9 mouse cellular contexts compared by ENCODE assay signal in the genomic region with DNA sequence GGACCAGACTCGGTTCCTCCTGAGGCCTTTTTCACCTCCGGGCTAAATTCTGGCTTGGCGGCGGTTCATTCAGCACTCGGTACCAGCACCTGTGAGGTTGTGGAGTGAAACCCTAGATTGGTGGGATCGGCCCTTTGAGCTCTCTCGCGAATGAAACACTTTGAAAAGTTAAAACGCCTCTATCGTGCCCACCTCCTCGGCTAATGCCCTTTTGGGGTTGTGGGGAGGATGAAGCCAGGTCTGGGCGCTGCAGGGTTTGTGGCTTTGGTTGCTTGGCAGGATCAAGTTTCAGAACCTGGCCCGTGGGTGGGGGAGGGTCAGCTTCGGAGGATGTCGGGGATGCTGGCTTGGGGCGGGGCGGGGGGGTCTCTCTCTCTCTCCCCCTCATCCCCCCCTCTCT. TPM values are rescaled to one million over a fixed set of nuclear protein-coding genes. Genes with fewer than 3 reads are reported as not detected.
A peak's percentile ranks its signal among the peaks of the same experiment; 100 is the strongest.
DNase-seq lines count a peak whose midpoint lies in the region; ATAC-seq and TF ChIP-seq lines count a peak whose summit lies in the region.
"Had no signal": no experiment of that assay in that cellular context is flagged by ENCODE, and none has a peak within 500 bp of the region (broad histone marks: within the 10 kb centered on the region; RNA-seq: fewer than 3 reads in every experiment).

No protein-coding gene starts in this region.

- peak overlapping the region; percentile 81 for H3K4me3 ChIP-seq in thymus, adult 2 months (ENCODE audit: control insufficient read depth, insufficient read depth, low read length)
- peak overlapping the region; percentile 90 for H3K4me3 ChIP-seq in liver, adult 2 months (ENCODE audit: insufficient read depth, low read depth, low read length)
- H3K4me3 ChIP-seq in olfactory bulb, adult 2 months (ENCODE audit: insufficient read depth, low read depth, low read length): peak overlapping the region; percentile 88

- no peak for TF ChIP-seq POLR2A in thymus, adult 2 months (IDR thresholded peaks at IDR 0.05; ENCODE audit: control insufficient read depth, extremely low read depth, insufficient read depth, low read length, poor library complexity)
- no peak for TF ChIP-seq POLR2A in liver, adult 2 months (IDR thresholded peaks at IDR 0.05; ENCODE audit: extremely low read depth, insufficient read depth, low read length)
- no peak for TF ChIP-seq POLR2A in olfactory bulb, adult 2 months (IDR thresholded peaks at IDR 0.05; ENCODE audit: insufficient read depth, low read depth, low read length)

- 0% methylated on average over 17 of the region's 17 CpGs for WGBS in thymus, adult 2 months
- WGBS in liver, adult 2 months: 1% methylated on average over 17 of the region's 17 CpGs
- WGBS in olfactory bulb, adult 2 months: 22% methylated on average over 15 of the region's 17 CpGs

- H3K27ac ChIP-seq in thymus, adult 2 months (ENCODE audit: control insufficient read depth, insufficient read depth, low read length): peak overlapping the region; percentile 37; the same call in 1 of the 2 replicates
- peak overlapping the region; percentile 94 for H3K27ac ChIP-seq in liver, adult 2 months (replicated peaks; ENCODE audit: insufficient read depth, low read depth, low read length)
- peak overlapping the region; percentile 77; the same call in 1 of the 2 replicates for H3K27ac ChIP-seq in olfactory bulb, adult 2 months (ENCODE audit: insufficient read depth, low read depth, low read length)

- no peaks in the 10 kb centered on the region for H3K36me3 ChIP-seq in thymus, adult 2 months (ENCODE audit: control insufficient read depth, insufficient read depth, low read length)
- H3K36me3 ChIP-seq in liver, adult 2 months (ENCODE audit: control insufficient read depth, insufficient read depth, low read length): no peaks in the 10 kb centered on the region

- peak; percentile 46; the same call in 1 of the 2 replicates for ATAC-seq in cerebellum, adult (ENCODE audit: insufficient number of reproducible peaks, low FRiP score, low TSS enrichment)

- H3K9ac ChIP-seq in liver, adult 2 months (ENCODE audit: low read depth, low read length): peak overlapping the region; percentile 85

- no peak for TF ChIP-seq CTCF in thymus, adult 2 months (IDR thresholded peaks at IDR 0.05; ENCODE audit: borderline replicate concordance, control insufficient read depth, extremely low read depth, insufficient read depth, low read length, poor library complexity)
- no peak for TF ChIP-seq CTCF in liver, adult 2 months (IDR thresholded peaks at IDR 0.05; ENCODE audit: low read depth, low read length)
- TF ChIP-seq CTCF in olfactory bulb, adult 2 months (IDR thresholded peaks at IDR 0.05; ENCODE audit: insufficient read depth, low read depth, low read length): no peak

- H3K79me2 ChIP-seq in liver, adult 2 months (ENCODE audit: control insufficient read depth, insufficient read depth, low read length): peaks cover 2% of the 10 kb centered on the region; the same call in 1 of the 2 replicates

- peaks cover 2% of the 10 kb centered on the region; the same call in 1 of the 2 replicates for H3K27me3 ChIP-seq in thymus, adult 2 months (ENCODE audit: control insufficient read depth, insufficient read depth, low read length)
- H3K27me3 ChIP-seq in liver, adult 2 months (ENCODE audit: control insufficient read depth, insufficient read depth, low read length): peaks cover 2% of the 10 kb centered on the region; the same call in 1 of the 2 replicates

- DNase-seq in cerebellum, adult 9-10 months: no peak
- DNase-seq in thymus, adult 2 months: peak; percentile 23
- no peak for DNase-seq in thymus, postnatal 25 days
- DNase-seq in heart, postnatal 4 days: peak; percentile 42
- no peak for DNase-seq in liver, adult 2 months (ENCODE audit: extremely low read depth, low read depth, low spot score)
- DNase-seq in urinary bladder, postnatal 10 days (ENCODE audit: low spot score): no peak

- no peaks in the 10 kb centered on the region for H3K4me1 ChIP-seq in thymus, adult 2 months (replicated peaks; ENCODE audit: control insufficient read depth, insufficient read depth, low read length)
- no peaks in the 10 kb centered on the region for H3K4me1 ChIP-seq in liver, adult 2 months (ENCODE audit: control insufficient read depth, insufficient read depth, low read length)
- no peaks in the 10 kb centered on the region for H3K4me1 ChIP-seq in olfactory bulb, adult 2 months (ENCODE audit: control insufficient read depth, insufficient read depth, low read length)

RNA-seq across cellular contexts. Expression of gene Apoo, which starts 0.3 kb away (rescaled TPM):
- polyA plus RNA-seq in thymus, adult 2 months (2012; rRNA removed): 6.9 TPM in 2 replicates
- total RNA-seq in heart, postnatal 4 days (2021): 100 to 1,000 TPM; 145 to 186 TPM
- 31.9 and 38.6 TPM in 2 replicates for total RNA-seq in liver, adult 2 months (2014; rRNA removed)
- 5.3 and 8.2 TPM in 2 replicates for polyA plus RNA-seq in liver, adult 2 months (2012; rRNA removed)
- polyA plus RNA-seq in olfactory bulb, adult 2 months (2012; ENCODE audit: insufficient read depth, insufficient read length, low replicate concordance, missing spikeins): not detected in 2 replicates

RNA-seq across cellular contexts. Expression of gene Fam90a1b, which starts 0.7 kb away (rescaled TPM):
- polyA plus RNA-seq in thymus, adult 2 months (2012; rRNA removed): 0.03 and 0.22 TPM in 2 replicates
- not detected for total RNA-seq in heart, postnatal 4 days (2021)
- total RNA-seq in liver, adult 2 months (2014; rRNA removed): not detected in 2 replicates
- polyA plus RNA-seq in liver, adult 2 months (2012; rRNA removed): not detected in 2 replicates
- not detected in 2 replicates for polyA plus RNA-seq in olfactory bulb, adult 2 months (2012; ENCODE audit: insufficient read depth, insufficient read length, low replicate concordance, missing spikeins)
- total RNA-seq: gastrocnemius, postnatal 36 days had no signal

Comparison
In these comparisons a context has a peak if more than half of its experiments do, and no peak if none do; other contexts are left out.
1. DNase-seq: peak in thymus, adult 2 months (single experiment) and heart, postnatal 4 days (single experiment); none in cerebellum, adult 9-10 months (single experiment), thymus, postnatal 25 days (single experiment), liver, adult 2 months (single experiment) and urinary bladder, postnatal 10 days (single experiment).
2. H3K27ac ChIP-seq: peak in every context shown above with its lines; median percentile 94 in liver, adult 2 months; 77 in olfactory bulb, adult 2 months; 37 in thymus, adult 2 months.
3. Peak in every context shown above with its lines, with median percentiles within 50 percentile points of each other: H3K4me3 ChIP-seq.